Mouse (Mus musculus): ENCODE data around the gene Elf5. TPM values are rescaled to one million over a fixed set of nuclear protein-coding genes. Genes with fewer than 3 reads are reported as not detected.

The Elf5 gene
- polyA plus RNA-seq (2015; fragmentation: Nextera tagmentation; extraction: Ambion mirVana): 0.06 and 0.09 TPM in 2 replicates

DNA sequence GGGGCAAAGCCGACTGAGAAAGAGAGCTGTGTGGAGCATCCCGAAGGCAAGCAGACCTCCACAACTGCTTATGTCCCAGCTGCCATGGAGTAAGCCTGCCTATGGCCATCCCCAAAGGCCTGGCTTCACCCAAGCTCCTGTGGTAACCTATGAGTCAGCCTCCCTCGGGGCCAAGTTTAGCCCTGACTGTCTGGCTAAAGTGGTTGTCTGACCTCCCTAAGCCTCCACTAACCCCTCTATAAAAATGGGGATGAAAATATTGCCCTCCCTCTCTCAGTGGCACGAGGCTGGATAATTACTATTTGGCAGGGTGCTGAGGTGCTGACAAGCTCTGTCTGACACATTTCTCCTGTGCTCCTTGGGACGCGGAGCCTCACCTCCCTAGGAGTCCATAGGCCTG, at the start of gene Elf5:
TSS of gene Elf5 (plus strand) at position 341 of the 400 bp plus-strand sequence.
- H3K4me1 ChIP-seq (ENCODE audit: control insufficient read depth, low read depth, low read length): no peaks in the 10 kb centered on the region
- ATAC-seq (ENCODE audit: low read depth): no peak
- no peak within 1 kb of the TSS for H3K9ac ChIP-seq (ENCODE audit: low read depth, low read length)
- H3K27ac ChIP-seq (ENCODE audit: low read length): no peak within 1 kb of the TSS
- no peaks in the 10 kb centered on the region for H3K36me3 ChIP-seq (ENCODE audit: control insufficient read depth, insufficient read depth)
- H3K9me3 ChIP-seq (replicated peaks; ENCODE audit: control insufficient read depth, low read length): no peaks in the 10 kb centered on the region
- H3K4me3 ChIP-seq (ENCODE audit: low read depth, low read length): no peak within 1 kb of the TSS
- no peak within 1 kb of the TSS for H3K4me2 ChIP-seq (ENCODE audit: low read depth, low read length)
- H3K27me3 ChIP-seq (ENCODE audit: control insufficient read depth, insufficient read depth, low read depth, low read length): no peaks in the 10 kb centered on the region
- WGBS (ENCODE audit: insufficient replicate concordance): 60% methylated on average over 6 of the region's 6 CpGs

DNA sequence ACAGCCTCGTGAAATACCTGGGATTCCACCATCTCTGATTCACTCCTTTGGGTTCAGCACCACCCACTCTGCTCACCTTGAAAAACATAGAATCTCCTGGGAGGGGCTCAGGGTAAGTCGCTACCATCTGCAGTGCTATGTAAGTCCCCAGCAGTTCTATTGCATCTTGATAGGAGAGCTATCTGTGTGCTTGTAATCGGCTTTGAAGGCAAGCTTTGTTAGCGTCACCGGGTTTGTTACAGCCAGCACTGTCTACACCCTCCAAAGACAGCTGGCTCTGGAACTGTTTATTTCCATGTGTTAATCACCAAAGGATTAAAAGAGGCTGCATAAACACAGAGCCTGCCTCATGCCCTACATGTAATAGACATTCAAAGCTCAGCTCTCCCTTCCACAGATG, 38.9 kb upstream of the Elf5 start:
- Histone ChIP-seq H3K4me2 (ENCODE audit: low read depth, low read length) (no peak overlapping the region), H3K9me3 (replicated peaks; ENCODE audit: control insufficient read depth, low read length) (no peaks in the 10 kb centered on the region), H3K27me3 (ENCODE audit: control insufficient read depth, insufficient read depth, low read depth, low read length) (no peaks in the 10 kb centered on the region), H3K4me3 (ENCODE audit: low read depth, low read length) (no peak overlapping the region), H3K4me1 (ENCODE audit: control insufficient read depth, low read depth, low read length) (no peaks in the 10 kb centered on the region), H3K36me3 (ENCODE audit: control insufficient read depth, insufficient read depth) (no peaks in the 10 kb centered on the region), H3K9ac (ENCODE audit: low read depth, low read length) (no peak overlapping the region), H3K27ac (ENCODE audit: low read length) (no peak overlapping the region)
- WGBS (ENCODE audit: insufficient replicate concordance): 68% methylated on average over 5 of the region's 5 CpGs
- ATAC-seq (ENCODE audit: low read depth): no peak

DNA sequence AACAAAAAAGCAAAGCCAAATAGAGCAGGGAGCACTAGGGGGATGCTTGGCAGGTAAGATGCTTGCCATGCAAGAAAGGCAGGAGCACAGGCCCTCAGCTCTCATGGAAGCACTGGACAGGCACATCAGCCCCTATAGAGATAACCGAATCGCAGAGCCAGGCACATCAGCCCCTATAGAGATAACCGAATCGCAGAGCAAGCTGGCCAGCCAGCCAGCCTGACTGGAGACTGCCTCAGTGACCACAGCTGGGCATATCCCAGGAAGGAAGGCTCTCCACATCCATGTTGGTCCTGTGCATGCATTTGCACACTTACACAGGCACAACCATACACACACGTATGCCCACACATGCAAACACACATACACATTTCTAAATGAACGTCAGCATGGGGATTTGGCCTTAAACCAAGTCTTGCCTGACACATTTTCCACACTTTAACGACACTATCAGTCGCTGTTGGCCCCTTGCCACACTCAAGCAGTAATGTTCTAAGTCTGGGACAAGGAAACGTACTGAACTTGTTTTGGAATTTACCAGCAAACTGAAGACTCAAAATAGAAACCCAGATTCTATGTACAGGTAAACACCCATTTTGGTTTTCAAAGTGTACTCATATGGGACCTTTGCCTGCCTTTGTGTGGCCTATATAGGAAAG, 31.9 kb upstream of the Elf5 start:
- 58% methylated on average over 9 of the region's 9 CpGs for WGBS (ENCODE audit: insufficient replicate concordance)
- Histone ChIP-seq H3K4me1 (ENCODE audit: control insufficient read depth, low read depth, low read length) (no peaks in the 10 kb centered on the region), H3K4me2 (ENCODE audit: low read depth, low read length) (no peak overlapping the region), H3K4me3 (ENCODE audit: low read depth, low read length) (no peak overlapping the region), H3K27me3 (ENCODE audit: control insufficient read depth, insufficient read depth, low read depth, low read length) (no peaks in the 10 kb centered on the region), H3K9me3 (replicated peaks; ENCODE audit: control insufficient read depth, low read length) (no peaks in the 10 kb centered on the region), H3K9ac (ENCODE audit: low read depth, low read length) (no peak overlapping the region), H3K27ac (ENCODE audit: low read length) (no peak overlapping the region), H3K36me3 (ENCODE audit: control insufficient read depth, insufficient read depth) (no peaks in the 10 kb centered on the region)
- no peak for ATAC-seq (ENCODE audit: low read depth)

DNA sequence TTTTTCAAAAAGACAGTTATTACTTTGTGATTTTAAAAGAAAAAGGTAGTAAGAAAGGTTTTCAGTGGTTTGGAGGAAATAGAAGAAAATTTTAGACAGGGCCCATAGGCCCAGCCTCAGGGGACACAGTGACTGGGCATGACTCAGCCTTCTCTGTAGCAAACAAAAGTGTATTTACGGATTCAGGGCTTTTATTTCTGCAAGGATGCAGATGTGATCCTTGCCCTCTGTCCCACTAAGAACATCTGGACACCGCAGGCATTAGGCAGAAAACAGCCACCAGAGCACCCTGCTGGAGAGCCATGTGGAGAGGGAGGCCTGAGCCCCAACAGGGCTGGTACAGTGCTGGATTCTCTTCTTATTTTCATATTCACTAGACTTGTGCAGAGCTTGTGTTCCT, 29.3 kb upstream of the Elf5 start:
- Histone ChIP-seq H3K9me3 (replicated peaks; ENCODE audit: control insufficient read depth, low read length) (no peaks in the 10 kb centered on the region), H3K4me3 (ENCODE audit: low read depth, low read length) (no peak overlapping the region), H3K27me3 (ENCODE audit: control insufficient read depth, insufficient read depth, low read depth, low read length) (no peaks in the 10 kb centered on the region), H3K36me3 (ENCODE audit: control insufficient read depth, insufficient read depth) (no peaks in the 10 kb centered on the region), H3K9ac (ENCODE audit: low read depth, low read length) (no peak overlapping the region), H3K4me1 (ENCODE audit: control insufficient read depth, low read depth, low read length) (no peaks in the 10 kb centered on the region), H3K4me2 (ENCODE audit: low read depth, low read length) (no peak overlapping the region), H3K27ac (ENCODE audit: low read length) (no peak overlapping the region)
- WGBS (ENCODE audit: insufficient replicate concordance): 54% methylated on average over 2 of the region's 2 CpGs
- ATAC-seq (ENCODE audit: low read depth): no peak

DNA sequence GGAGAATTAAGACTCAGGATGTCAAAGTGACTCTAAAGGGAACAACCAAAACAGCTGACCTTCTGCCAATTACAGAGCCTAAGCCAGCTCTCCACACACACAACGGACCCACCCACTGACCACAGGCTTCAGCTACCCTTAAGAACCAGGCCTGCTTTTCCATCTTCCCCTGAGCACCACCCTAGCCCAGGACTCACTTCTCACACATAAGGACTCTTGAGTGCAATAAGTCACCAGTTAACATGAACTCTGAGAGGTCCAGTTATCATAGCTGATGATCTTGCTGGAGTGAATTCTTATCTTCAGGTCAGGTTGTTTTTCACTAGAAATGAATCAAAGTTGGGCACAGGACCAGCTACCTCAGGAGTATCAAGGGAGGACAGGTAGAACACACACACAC, 23.6 kb upstream of the Elf5 start:
- H3K9ac ChIP-seq (ENCODE audit: low read depth, low read length): no peak overlapping the region
- no peaks in the 10 kb centered on the region for H3K36me3 ChIP-seq (ENCODE audit: control insufficient read depth, insufficient read depth)
- no peak overlapping the region for H3K4me3 ChIP-seq (ENCODE audit: low read depth, low read length)
- 55% methylated on average over 1 of the region's 1 CpGs for WGBS (ENCODE audit: insufficient replicate concordance)
- H3K27me3 ChIP-seq (ENCODE audit: control insufficient read depth, insufficient read depth, low read depth, low read length): no peaks in the 10 kb centered on the region
- H3K4me2 ChIP-seq (ENCODE audit: low read depth, low read length): no peak overlapping the region
- H3K27ac ChIP-seq (ENCODE audit: low read length): no peak overlapping the region
- no peaks in the 10 kb centered on the region for H3K9me3 ChIP-seq (replicated peaks; ENCODE audit: control insufficient read depth, low read length)
- ATAC-seq (ENCODE audit: low read depth): no peak
- H3K4me1 ChIP-seq (ENCODE audit: control insufficient read depth, low read depth, low read length): no peaks in the 10 kb centered on the region

DNA sequence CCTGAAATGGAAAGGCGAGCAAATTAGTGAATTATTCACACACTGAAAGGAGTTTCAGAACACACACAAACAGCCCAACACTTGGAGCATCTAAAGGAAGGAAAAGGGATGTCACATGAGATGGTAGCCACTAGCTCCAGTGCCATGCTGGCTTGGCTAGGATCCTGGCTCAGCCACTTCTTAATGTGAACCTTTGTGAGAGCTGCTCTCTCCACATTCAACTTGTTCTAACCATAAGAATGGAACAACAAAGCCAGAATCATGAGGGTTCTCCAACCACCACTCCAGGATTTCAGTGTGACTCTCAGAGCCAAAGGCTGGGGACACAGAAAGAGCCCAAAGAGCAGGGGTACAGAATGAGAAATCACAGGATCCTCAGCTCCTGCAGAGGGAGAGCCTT, 23.2 kb upstream of the Elf5 start:
- no peaks in the 10 kb centered on the region for H3K27me3 ChIP-seq (ENCODE audit: control insufficient read depth, insufficient read depth, low read depth, low read length)
- no peak for ATAC-seq (ENCODE audit: low read depth)
- 45% methylated on average over 1 of the region's 1 CpGs for WGBS (ENCODE audit: insufficient replicate concordance)

DNA sequence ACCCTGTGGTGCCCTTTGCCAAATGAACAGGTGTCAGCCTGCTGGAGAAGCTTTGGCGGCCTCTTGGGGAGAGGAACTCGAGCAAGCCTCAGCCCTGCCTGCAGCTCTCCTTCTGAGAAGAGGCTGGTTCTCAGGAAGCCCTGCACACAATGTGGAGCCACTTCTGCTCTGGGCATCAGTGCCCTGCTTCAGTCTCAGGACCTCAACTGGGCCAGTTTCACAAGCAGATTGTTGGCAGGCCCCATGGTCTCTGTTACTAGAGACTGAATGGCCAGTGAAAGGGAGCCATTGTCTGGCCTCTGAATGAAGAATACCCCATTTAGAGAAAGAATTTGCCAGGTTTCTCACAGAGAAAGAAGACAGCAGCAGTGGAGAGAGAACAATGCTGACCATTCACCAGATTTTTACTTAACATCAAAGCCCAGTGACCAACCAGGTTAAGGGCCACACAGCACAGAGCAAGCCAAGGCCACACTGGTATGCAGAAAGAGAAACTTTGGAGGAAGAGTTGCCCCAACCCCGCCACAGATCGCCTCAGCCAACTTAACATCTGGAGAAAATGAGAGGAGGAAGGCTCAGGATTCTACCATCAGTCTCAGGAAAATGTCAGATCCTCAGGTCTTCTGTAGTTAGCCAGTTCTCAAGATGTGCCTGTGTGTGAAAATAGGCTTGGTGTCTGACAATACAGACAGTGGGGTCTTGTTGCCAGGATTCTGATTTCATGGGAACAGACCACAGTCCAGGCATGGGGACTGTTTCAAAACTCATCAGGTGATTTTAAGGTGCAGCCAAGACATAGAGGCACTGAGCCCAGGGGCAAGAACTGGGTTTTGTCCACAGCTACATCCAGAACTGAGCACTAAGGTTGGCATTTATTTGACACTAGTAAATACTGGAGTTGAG, 21.2 kb upstream of the Elf5 start:
- ATAC-seq (ENCODE audit: low read depth): no peak
- Histone ChIP-seq H3K4me3 (ENCODE audit: low read depth, low read length) (no peak overlapping the region), H3K4me2 (ENCODE audit: low read depth, low read length) (no peak overlapping the region), H3K9ac (ENCODE audit: low read depth, low read length) (no peak overlapping the region), H3K4me1 (ENCODE audit: control insufficient read depth, low read depth, low read length) (no peaks in the 10 kb centered on the region), H3K27ac (ENCODE audit: low read length) (no peak overlapping the region), H3K36me3 (ENCODE audit: control insufficient read depth, insufficient read depth) (no peaks in the 10 kb centered on the region), H3K27me3 (ENCODE audit: control insufficient read depth, insufficient read depth, low read depth, low read length) (no peaks in the 10 kb centered on the region), H3K9me3 (replicated peaks; ENCODE audit: control insufficient read depth, low read length) (no peaks in the 10 kb centered on the region)
- 41% methylated on average over 4 of the region's 4 CpGs for WGBS (ENCODE audit: insufficient replicate concordance)

More for the DNA sequence above, 23.2 kb upstream of the Elf5 start:
- Histone ChIP-seq H3K9ac (ENCODE audit: low read depth, low read length) (no peak overlapping the region), H3K36me3 (ENCODE audit: control insufficient read depth, insufficient read depth) (no peaks in the 10 kb centered on the region), H3K4me2 (ENCODE audit: low read depth, low read length) (no peak overlapping the region), H3K27ac (ENCODE audit: low read length) (no peak overlapping the region), H3K4me3 (ENCODE audit: low read depth, low read length) (no peak overlapping the region), H3K9me3 (replicated peaks; ENCODE audit: control insufficient read depth, low read length) (no peaks in the 10 kb centered on the region), H3K4me1 (ENCODE audit: control insufficient read depth, low read depth, low read length) (no peaks in the 10 kb centered on the region)

DNA sequence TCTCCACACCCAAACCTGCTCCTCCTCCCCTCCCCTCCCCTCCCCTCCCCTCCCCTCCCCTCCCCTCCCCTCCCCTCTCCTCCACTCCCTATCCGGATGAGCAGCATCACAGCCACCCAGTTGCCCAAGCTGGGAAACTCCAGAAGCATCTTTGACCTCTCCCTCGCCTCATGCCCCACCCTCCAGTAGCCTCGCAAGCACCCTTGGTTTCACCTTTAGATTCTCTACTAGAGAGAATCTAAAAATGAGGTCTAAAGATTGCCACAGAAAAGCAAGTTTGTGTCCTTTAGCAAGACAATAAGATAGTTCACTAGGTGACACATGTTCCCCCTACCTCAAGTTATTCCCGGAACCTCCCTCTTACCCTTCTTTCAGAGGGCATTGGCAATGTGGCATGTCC, 19.9 kb upstream of the Elf5 start:
- WGBS (ENCODE audit: insufficient replicate concordance): 74% methylated on average over 3 of the region's 4 CpGs
- Histone ChIP-seq H3K4me3 (ENCODE audit: low read depth, low read length) (no peak overlapping the region), H3K36me3 (ENCODE audit: control insufficient read depth, insufficient read depth) (no peaks in the 10 kb centered on the region), H3K27ac (ENCODE audit: low read length) (no peak overlapping the region), H3K4me2 (ENCODE audit: low read depth, low read length) (no peak overlapping the region), H3K9ac (ENCODE audit: low read depth, low read length) (no peak overlapping the region), H3K4me1 (ENCODE audit: control insufficient read depth, low read depth, low read length) (no peaks in the 10 kb centered on the region), H3K27me3 (ENCODE audit: control insufficient read depth, insufficient read depth, low read depth, low read length) (no peaks in the 10 kb centered on the region), H3K9me3 (replicated peaks; ENCODE audit: control insufficient read depth, low read length) (no peaks in the 10 kb centered on the region)
- no peak for ATAC-seq (ENCODE audit: low read depth)

DNA sequence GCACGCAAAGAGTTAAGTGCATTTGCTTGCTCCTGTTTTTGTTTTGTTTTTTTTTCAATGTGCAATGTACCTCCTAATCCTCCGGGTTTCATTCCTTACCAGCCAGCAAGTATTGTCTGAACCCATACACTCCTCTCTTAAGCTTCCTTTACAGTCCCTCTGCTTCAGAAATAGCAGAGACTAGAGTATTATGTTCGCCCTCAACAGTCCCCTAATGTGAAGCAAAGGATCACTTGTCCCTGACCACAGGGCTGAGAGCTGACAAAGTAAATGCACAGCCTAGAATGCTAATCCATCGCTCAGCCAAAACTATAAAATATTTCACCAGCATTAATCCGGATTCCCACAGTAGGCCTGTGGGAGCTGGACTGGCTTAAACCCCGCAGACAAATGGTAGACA, 13.4 kb upstream of the Elf5 start:
- Histone ChIP-seq H3K9me3 (replicated peaks; ENCODE audit: control insufficient read depth, low read length) (no peaks in the 10 kb centered on the region), H3K27me3 (ENCODE audit: control insufficient read depth, insufficient read depth, low read depth, low read length) (no peaks in the 10 kb centered on the region), H3K4me2 (ENCODE audit: low read depth, low read length) (no peak overlapping the region), H3K27ac (ENCODE audit: low read length) (no peak overlapping the region), H3K36me3 (ENCODE audit: control insufficient read depth, insufficient read depth) (no peaks in the 10 kb centered on the region), H3K4me1 (ENCODE audit: control insufficient read depth, low read depth, low read length) (no peaks in the 10 kb centered on the region), H3K4me3 (ENCODE audit: low read depth, low read length) (no peak overlapping the region), H3K9ac (ENCODE audit: low read depth, low read length) (no peak overlapping the region)
- ATAC-seq (ENCODE audit: low read depth): no peak
- 65% methylated on average over 6 of the region's 6 CpGs for WGBS (ENCODE audit: insufficient replicate concordance)
